Mouse (Mus musculus): ENCODE results near the gene 2310002L09Rik. TPM values are rescaled to one million over a fixed set of nuclear protein-coding genes. Genes with fewer than 3 reads are reported as not detected.

The 2310002L09Rik gene
- polyA plus RNA-seq (2014; fragmentation: Illumina TruSeq; extraction: RNeasy Lipid Tissue Mini Kit (QIAGEN cat#74804); ENCODE audit: low read depth, low replicate concordance), result not detected

DNA sequence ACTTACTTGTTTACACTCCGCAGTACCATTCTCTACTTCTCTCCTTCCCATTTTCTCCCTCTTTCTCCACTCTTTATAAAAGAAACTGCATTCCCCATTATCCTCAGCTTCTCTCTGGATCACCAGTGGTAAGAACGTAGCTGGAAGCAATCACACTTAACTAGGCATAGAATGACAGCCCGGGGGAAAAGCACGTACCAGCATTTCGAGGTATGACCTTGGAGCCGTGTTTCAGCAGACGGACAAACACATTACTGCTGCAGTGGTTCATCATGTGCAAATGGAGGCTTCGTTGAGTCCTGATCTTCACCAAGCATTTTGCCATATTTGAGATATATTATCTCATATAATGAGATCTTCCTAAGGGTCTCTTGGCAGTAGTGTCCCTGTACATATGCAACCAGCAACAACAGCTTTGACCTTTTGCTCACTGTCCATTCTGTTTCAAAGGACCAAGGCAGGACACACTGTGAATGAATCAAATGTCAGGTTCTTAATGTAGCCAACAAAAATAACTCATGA lies at the start of gene 2310002L09Rik:
2310002L09Rik (minus strand) TSS at position 472 of the 522 bp plus-strand sequence.

DNA sequence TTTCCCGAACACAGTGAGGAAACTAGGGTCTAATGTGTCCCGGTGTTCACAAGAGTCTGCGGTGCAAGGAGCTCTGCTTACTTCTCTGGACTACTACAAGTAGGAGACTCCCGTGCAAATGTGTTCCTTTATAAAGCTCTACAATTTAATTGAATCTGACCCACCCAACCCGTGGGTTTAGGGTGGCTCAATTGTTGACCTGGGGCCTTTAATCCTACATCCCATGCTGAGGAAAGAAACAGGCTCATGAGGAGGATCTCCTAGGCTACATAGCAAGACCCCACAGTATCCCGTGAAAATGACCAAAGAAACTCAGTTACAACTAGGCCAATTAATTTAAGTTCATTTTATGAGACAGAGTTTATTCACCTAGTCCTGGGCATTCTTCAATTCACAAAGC lies 30.0 kb downstream of the 2310002L09Rik start, which contains the start of gene Gm11756:
Gm11756 (minus strand) TSS at position 101 of the 400 bp plus-strand sequence.

DNA sequence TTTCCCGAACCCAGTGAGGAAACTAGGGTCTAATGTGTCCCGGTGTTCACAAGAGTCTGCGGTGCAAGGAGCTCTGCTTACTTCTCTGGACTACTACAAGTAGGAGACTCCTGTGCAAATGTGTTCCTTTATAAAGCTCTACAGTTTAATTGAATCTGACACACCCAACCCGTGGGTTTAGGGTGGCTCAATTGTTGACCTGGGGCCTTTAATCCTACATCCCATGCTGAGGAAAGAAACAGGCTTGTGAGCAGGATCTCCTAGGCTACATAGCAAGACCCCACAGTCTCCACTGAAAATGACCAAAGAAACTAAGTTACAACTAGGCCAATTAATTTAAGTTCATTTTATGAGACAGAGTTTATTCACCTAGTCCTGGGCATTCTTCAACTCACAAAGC lies 44.8 kb downstream of the 2310002L09Rik start, which contains the start of gene Gm13871:
Gm13871 (minus strand) TSS at position 101 of the 400 bp plus-strand sequence.

DNA sequence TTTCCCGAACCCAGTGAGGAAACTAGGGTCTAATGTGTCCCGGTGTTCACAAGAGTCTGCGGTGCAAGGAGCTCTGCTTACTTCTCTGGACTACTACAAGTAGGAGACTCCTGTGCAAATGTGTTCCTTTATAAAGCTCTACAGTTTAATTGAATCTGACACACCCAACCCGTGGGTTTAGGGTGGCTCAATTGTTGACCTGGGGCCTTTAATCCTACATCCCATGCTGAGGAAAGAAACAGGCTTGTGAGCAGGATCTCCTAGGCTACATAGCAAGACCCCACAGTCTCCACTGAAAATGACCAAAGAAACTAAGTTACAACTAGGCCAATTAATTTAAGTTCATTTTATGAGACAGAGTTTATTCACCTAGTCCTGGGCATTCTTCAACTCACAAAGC lies 59.6 kb downstream of the 2310002L09Rik start, which contains the start of gene Gm11757:
Gm11757 (minus strand) TSS at position 101 of the 400 bp plus-strand sequence.

Other genes with a start within 250 kb of the 2310002L09Rik start
- 3.6 TPM for gene Rasef, start 159.9 kb downstream of the 2310002L09Rik start, polyA plus RNA-seq (2014; fragmentation: Illumina TruSeq; extraction: RNeasy Lipid Tissue Mini Kit (QIAGEN cat#74804); ENCODE audit: low read depth, low replicate concordance)
- gene Gm11758, start 74.6 kb downstream of the 2310002L09Rik start, polyA plus RNA-seq (2014; fragmentation: Illumina TruSeq; extraction: RNeasy Lipid Tissue Mini Kit (QIAGEN cat#74804); ENCODE audit: low read depth, low replicate concordance), result not detected
- gene Gm11757, start 59.7 kb downstream of the 2310002L09Rik start, polyA plus RNA-seq (2014; fragmentation: Illumina TruSeq; extraction: RNeasy Lipid Tissue Mini Kit (QIAGEN cat#74804); ENCODE audit: low read depth, low replicate concordance), result not detected
- not detected for gene Gm13871, start 44.9 kb downstream of the 2310002L09Rik start, polyA plus RNA-seq (2014; fragmentation: Illumina TruSeq; extraction: RNeasy Lipid Tissue Mini Kit (QIAGEN cat#74804); ENCODE audit: low read depth, low replicate concordance)
- not detected for gene Gm11756, start 30.1 kb downstream of the 2310002L09Rik start, polyA plus RNA-seq (2014; fragmentation: Illumina TruSeq; extraction: RNeasy Lipid Tissue Mini Kit (QIAGEN cat#74804); ENCODE audit: low read depth, low replicate concordance)
- 0.28 TPM for gene Frmd3, start 62.6 kb upstream of the 2310002L09Rik start, polyA plus RNA-seq (2014; fragmentation: Illumina TruSeq; extraction: RNeasy Lipid Tissue Mini Kit (QIAGEN cat#74804); ENCODE audit: low read depth, low replicate concordance)